In genomic region chr5:41365883-41366282, GRCm38 (mm10) we compare ENCODE assay signal across 26 mouse cellular contexts.
"Had no signal": no experiment of that assay in that cellular context is flagged by ENCODE, and none has a peak within 500 bp of the region (broad histone marks: within the 10 kb centered on the region; RNA-seq: fewer than 3 reads in every experiment).

No protein-coding gene starts in this region.

- H3K9me3 ChIP-seq: heart, embryonic 13.5 days; heart, embryonic 15.5 days; hindbrain, embryonic 13.5 days; hindbrain, embryonic 15.5 days; kidney, embryonic 15.5 days; limb, embryonic 12.5 days had no signal

- H3K9ac ChIP-seq: forebrain, postnatal 0 days; heart, embryonic 13.5 days; heart, embryonic 15.5 days; hindbrain, embryonic 13.5 days; hindbrain, embryonic 15.5 days; kidney, embryonic 15.5 days; limb, embryonic 12.5 days had no signal

- H3K36me3 ChIP-seq: heart, embryonic 13.5 days; heart, embryonic 15.5 days; hindbrain, embryonic 13.5 days; hindbrain, embryonic 15.5 days; kidney, embryonic 15.5 days; limb, embryonic 12.5 days had no signal

- H3K4me3 ChIP-seq: heart, embryonic 13.5 days; heart, embryonic 15.5 days; hindbrain, embryonic 13.5 days; hindbrain, embryonic 15.5 days; kidney, embryonic 15.5 days; limb, embryonic 12.5 days had no signal

- H3K27me3 ChIP-seq: heart, embryonic 13.5 days; heart, embryonic 15.5 days; hindbrain, embryonic 13.5 days; hindbrain, embryonic 15.5 days; kidney, embryonic 15.5 days; limb, embryonic 12.5 days had no signal

- H3K4me2 ChIP-seq: heart, embryonic 11.5 days; heart, embryonic 13.5 days; heart, embryonic 15.5 days; hindbrain, embryonic 13.5 days; hindbrain, embryonic 15.5 days; kidney, embryonic 15.5 days; limb, embryonic 12.5 days; liver, embryonic 11.5 days had no signal

- H3K4me1 ChIP-seq: heart, embryonic 13.5 days; heart, embryonic 15.5 days; hindbrain, embryonic 13.5 days; hindbrain, embryonic 15.5 days; kidney, embryonic 15.5 days had no signal

- ATAC-seq: forebrain, postnatal 0 days; hindbrain, postnatal 0 days; intestine, embryonic 16.5 days had no signal

- H3K27ac ChIP-seq: heart, embryonic 13.5 days; heart, embryonic 15.5 days; hindbrain, embryonic 13.5 days; hindbrain, embryonic 15.5 days; hindbrain, postnatal 0 days; kidney, embryonic 15.5 days; kidney, postnatal 0 days; limb, embryonic 12.5 days had no signal

- DNase-seq: forebrain, postnatal 0 days; gastrocnemius, postnatal 14 days; gastrocnemius, postnatal 36 days; heart, adult 18-20 months; heart, postnatal 14 days; heart, postnatal 36 days; kidney, adult 11 months; kidney, adult 2 months; kidney, adult 9 months; kidney, postnatal 14 days; kidney, postnatal 36 days; layer of hippocampus, adult 9-11 months; layer of hippocampus, postnatal 36 days; left cerebral cortex, postnatal 4 days; liver had no signal
